Mouse (Mus musculus) kidney, adult 2 months (tissue): ENCODE results near the gene Rpl3.
"Not testable (repeated sequence)": the region's sequence is repeated elsewhere in the genome, so short reads cannot be mapped to it uniquely, and the experiment has no call there.

Experiments used
- CTCF ChIP-seq: fragments of 200-500 bp; conservative IDR thresholded peaks from 2 replicates; pipeline ENCODE4 v1.5.1; 2011; ENCODE audit warnings: low read depth, mild to moderate bottlenecking, control low read depth, low read length, moderate library complexity, mixed read lengths; ENCODE audit not compliant: insufficient read depth, insufficient read length
- POLR2A ChIP-seq: fragments of 200-500 bp; IDR thresholded peaks from one replicate; pipeline ENCODE4 v1.6.1; 2011; ENCODE audit warnings: low read depth, low read length, control low read depth

DNA sequence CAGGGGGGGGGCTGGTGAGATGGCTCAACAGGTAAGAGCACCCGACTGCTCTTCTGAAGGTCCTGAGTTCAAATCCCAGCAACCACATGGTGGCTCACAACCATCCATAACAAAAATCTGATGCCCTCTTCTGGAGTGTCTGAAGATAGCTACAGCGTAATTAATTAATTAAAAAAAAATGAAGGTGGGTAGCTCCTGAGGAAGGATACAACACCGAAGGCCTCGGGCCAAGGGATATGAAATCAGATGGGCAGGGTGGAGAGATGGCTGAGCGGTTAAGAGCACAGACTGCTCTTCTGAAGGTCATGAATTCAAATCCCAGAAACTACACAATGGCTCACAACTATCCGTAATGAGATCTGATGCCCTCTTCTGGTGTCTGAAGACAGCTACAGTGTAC, 30.8 kb upstream of the Rpl3 start:
- not testable (repeated sequence) for TF ChIP-seq CTCF, POLR2A
